Mouse (Mus musculus) ovary, postnatal 10 days (tissue): ENCODE measurements around the gene Ndufs3.

Source experiments
- DNase-seq: peaks from one replicate; pipeline ENCODE4 v3.0.0; 2022; ENCODE audit warnings: low spot score

Ndufs3 gene

DNA sequence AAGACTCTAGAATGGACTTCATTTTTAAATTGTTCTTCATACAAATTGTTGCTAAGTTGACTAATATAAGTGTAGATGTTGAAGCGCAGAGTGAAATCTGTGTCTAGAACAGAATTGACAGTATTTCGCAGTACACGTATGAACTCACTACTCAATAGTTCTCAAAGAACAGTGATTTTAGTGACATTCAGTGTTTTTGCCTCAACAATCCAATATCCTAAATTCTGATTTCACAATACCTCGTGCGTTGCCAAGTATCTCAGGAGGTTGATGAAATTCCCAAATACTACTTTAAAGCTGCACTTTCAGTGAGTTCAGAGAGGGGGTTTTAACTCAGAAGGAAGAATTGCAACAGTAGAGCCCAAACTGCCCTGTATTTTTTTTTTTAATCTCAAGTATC is 56.3 kb downstream of the Ndufs3 start:
- no peak for DNase-seq

DNA sequence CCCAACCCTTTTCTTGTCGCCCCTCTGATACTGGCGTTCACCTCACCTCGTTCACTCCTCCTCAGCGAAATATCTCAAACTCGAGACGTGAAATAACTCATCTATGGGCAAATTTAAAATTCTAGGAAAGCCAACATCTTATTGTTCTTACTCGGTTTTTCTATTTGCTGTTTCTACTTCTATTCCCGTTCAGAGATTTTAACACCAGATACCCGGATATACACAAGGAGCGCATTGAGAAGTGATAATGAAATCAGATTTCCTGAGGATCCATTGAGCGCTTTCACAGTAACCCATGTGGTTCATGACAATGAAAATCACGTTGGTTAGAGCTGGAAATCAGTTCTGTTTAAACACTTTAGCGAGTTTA is 57.0 kb downstream of the Ndufs3 start:
- DNase-seq: no peak

DNA sequence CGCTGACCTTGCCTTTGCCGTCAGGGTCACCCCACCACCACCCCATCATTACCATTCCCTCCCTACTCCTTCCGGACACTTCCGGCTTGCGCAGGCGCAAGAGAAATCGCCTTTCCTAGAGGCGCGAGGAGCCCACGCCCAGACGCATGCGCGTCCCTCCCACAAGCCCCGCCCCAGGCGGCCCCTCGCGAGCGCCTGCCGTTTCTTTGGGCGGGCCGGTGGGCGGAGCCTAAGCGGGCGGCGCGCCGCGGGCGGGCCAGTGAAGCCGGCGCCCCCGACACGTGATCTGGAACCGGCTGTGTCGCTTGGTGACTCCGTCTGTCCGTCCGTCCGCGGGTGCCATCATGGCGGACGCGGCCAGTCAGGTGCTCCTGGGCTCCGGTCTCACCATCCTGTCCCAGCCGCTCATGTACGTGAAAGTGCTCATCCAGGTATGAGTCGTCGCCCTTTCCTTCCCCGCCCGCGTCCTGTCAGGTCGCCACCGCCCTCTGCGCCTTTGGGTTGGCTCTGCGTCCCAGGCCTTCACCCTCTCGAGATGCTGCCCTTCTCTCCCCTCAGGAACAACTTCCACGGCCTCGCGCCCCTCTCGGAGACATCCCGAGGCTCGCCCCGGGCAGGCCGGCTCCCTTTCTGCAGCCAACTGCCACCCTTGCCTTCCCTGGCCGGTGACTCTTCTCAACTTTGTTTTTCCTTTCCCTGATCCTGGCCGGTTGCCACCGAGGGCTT is 57.5 kb downstream of the Ndufs3 start, which contains the start of gene Mtch2:
Gene Mtch2 (plus strand): TSS at position 201 of the 726 bp plus-strand sequence.
- DNase-seq: peak; percentile 86

DNA sequence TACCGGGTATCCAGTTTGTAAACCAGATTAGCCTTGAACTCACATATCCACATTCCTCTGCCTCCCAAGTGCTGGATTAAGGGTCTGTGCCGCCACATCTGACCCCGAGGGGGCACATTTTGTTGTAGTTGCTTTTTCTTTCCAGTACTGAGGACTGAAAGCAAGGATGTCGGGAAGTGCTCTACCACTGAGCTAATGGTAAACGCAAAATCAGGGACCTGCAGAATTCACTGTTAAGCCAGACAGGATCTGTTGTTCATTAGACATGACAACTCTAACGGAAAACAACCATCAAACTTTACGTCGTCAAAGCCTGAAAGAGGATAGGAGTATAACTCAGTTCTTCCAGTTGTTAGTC is 58.1 kb downstream of the Ndufs3 start:
- DNase-seq: no peak

DNA sequence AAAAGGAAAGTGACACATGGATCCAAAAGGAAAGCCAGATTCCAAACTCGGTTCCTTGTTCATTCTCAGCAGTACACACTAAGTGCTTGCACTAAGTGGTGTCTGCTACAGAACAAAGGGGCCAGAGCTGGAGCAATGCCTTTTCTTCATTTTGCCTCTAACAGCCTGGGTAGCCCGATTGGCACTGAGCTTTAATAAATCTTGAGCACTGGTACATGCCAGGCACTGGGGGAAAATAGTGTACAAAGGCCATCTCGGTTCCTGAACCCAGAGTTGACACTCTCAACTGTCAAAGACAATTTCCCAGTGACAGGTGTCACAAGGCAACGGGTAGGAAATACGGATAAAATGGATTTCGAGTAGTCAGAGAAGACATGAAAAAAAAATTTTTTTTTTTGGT is 58.5 kb downstream of the Ndufs3 start:
- DNase-seq: no peak

DNA sequence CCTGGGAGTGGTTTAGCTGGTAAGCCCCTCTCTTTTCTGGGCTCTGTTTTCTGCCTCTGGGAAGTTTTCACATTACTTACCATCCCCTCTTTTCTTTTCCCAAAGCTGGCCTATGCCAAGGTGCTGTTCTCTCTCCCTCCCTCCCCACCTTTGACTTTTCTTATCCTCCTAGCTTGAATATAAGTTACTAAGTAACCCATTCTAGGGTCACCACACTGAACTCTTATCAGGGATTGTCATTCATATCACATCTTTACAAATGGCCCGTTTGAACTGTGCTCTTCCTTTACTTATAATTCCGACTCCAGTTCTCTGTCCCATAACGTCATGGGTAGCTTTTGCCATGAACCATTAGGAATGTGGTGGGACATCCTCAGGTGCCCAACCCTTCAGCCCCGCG is 59.4 kb downstream of the Ndufs3 start:
- no peak for DNase-seq
